Mouse (Mus musculus) mouse trophoblast stem cell (cell line): ENCODE results near the gene Abhd8.

Experiments
- in situ Hi-C, 2 experiments: fragments of 300-500 bp; cut with MseI, MboI; formaldehyde crosslinking; loops; 2 replicates in 1 of 2; 3 replicates in 1 of 2; pipeline ENCODE4 v1.15.1; 2025

Abhd8 gene

DNA sequence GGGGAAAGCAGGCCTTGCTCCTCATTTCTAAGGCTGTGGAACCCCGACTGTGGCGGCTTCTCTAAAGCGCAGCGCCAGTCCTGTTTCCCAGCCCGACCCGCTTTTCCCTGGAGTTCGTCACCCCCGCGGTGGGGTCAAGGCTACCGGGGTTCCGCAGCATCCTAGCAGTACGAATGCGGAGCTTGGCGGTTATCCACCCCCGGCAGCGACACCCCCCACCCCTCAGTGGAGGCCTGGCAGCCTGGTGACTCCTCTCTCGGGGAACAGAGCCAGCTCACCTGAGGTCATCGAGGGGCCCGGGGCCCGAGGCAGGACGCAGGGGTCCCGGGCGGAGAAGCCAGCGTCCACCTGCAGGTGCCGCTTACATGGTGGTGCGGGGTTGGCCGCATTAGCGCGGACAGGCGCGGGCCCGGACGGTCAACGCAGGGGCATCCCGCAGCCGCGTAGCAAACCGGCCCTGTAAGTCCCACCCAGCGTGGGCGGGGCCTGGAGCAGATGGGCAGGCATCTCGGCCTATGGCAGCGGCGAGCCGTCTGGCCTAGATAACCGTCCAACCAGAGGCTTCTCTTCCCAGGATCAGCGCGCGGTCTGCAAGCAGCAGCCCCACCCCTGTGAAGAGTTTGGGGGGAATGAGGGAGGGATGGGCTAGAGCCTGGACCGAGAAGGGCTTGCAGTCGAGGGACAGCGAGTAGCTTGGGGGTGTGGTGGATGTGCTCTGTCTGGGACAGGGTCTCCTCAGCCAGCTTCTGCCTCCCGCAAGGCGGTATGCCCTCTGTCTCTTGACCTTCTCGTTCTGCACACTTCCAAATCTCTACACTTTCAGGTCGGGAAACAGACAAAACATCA is at the start of gene Abhd8:
Gene Abhd8, minus strand, starts transcription at position 468 of the 846 bp plus-strand sequence.
- in situ Hi-C loops = no loop called here

DNA sequence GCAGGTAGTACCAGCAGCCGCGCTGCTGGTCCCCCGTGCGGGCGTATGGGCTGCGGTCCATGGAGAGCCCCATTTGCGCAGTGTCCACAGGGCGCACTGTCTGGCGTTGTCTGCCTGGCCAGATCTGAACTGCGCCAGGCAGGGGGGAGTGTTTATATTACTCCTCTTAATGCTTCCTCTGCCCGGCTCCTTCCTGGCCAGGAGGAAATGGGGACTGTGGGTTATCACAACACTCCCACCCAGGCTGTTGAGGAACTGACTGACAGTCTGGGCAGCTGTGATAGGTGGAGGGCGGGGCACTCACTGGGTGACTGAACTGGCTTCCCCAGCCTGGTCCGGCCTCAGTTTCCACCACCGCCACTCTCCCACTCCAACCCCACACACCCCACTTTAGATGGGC is 48.2 kb upstream of the Abhd8 start, which contains the start of gene Plvap:
Gene Plvap, minus strand, starts transcription at position 109 of the 400 bp plus-strand sequence.
- in situ Hi-C loops = no loop called here

DNA sequence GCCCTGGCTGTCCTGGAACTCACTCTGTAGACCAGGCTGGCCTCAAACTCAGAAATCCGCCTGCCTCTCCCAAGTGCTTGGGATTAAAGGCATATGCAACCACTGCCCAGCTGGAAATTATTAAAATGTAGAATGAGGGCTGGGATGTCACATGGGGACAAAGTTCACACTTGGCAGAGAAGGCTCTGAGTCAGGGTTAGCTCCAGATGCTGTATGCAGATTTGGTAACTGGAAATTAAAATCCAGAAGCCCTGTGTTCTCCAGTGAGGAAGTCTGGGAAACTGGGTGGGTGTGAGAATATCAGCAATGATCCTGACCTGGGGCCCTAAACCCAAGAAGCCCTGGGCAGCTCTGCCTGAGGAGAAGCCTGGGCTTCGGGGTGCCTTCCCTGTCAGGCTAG is 45.9 kb upstream of the Abhd8 start:
- in situ Hi-C loops = no loop called here

DNA sequence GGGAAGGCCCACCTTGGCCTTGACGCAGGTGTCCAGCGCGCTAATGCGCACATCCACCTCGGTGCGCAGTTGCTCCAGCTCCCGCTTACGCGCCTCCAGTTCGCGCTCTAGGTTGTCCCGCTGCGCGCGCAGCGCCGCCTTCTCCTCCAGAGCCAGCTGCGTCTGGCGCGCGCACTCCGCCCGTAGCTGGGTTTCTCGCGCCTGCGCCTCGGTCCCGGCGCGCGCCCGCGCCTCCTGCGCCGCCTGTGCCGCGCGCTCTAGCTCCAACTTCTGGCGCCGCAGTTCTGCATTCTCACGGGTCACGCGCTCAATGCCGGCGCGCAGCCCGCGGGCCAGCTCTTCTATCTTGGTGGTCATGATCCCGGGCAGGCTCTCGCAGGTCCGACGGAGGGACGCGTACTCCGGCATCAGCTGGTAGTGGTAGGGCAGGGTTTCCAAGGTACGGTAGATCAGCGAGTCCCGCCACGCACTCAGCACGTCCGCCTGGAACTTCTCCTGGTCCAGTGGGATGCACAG is 44.2 kb upstream of the Abhd8 start:
- in situ Hi-C loops = no loop called here

DNA sequence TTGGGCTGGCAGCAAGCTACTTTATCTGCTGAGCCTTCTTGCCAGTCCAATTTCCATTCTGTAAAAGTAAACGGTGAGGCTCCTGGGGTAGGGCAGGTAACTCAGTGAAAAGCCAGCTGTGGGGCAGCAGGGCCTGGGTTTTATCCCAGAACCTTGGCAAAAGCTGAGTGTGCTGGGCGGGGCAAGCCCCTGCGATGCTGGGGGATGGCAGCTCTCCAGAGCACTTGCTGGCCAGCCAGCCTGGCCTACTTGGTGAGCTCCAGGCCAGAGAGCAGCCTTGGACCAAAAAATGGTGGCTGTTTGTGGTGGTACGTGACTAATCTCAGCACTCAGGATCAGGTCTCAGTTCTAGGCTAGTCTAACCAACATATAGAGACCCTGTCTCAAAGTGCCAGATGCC is 42.5 kb upstream of the Abhd8 start:
- in situ Hi-C loops = no loop called here

DNA sequence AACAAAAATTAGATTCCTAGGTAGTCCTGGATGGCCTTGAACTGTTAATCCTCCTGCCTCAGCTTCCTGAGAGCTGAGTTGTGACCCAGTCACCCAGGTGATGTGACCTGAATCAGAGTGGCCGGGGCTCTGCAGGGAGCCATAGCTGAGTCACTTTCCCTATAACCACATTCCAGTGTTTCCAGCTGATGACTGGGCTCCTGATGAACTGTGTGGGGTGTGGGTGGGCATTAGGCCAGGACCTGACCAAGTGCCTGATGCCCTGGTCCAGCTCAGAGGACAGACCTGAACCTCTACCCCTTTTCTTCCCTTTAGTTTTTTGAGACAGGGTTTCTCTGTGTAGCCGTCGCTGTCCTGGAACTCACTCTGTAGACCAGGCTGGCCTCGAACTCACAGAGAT is 41.9 kb upstream of the Abhd8 start:
- in situ Hi-C loops = no loop called here

DNA sequence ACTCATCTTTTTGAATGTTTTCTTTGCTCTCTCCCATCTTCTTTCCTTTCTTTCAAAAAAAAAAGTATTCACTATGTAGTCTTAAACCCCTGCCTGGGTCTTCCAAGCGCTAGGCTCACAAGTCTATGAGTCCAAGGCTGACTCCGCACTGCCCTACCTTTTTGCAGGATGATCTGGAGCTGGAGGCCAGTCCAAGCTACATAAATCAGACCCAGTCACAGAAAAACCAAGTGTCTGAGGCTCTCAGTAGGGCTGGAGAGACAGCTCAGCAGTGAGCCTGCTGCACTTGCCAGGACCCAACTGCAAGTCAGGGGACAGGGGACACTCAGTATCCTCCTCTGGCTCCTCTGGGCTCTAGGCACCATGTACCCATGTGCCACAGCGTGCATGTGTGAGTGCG is 40.9 kb upstream of the Abhd8 start:
- in situ Hi-C loops = no loop called here

DNA sequence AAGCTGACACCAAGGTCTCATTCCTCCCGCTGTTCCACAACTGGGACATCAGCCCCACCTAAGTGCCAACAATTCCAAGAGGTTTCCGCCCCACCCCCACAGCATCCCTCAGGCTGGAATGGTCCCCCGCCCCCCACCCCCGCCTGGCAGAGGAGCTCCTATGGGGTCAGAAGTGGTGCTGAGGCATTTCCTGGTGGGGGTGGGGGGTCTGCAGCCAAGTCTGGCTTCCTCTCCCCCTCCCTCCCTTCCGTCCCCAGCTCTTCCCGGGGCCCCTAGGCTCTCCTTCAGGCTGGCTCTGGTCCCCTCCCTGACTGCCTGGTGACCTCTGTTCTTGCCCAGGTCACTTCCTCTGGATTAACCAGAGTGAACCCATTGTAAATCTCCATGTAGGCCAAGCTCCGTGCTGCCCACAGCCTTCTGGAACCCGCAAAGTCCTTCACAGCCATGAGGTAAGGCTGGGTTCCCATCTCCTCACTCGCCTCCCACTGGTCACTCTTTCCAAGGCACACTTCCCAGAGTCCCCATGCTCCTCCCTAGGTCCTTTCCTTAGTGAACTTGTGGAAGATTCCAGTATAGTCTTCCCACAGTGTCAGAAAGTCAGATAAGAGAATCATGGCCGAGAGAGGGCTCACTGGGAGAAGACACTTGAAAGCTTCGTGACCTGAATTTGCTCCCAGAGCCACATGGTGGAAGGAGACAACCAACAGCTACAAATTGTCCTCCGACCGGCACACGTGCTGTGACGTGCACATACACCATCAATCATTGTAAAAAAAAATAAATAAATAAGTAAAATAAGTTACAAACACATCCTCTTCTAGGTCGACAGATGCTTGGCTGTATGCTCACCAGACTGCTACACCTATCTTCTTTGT is 35.6 kb upstream of the Abhd8 start:
- in situ Hi-C loops = no loop called here

DNA sequence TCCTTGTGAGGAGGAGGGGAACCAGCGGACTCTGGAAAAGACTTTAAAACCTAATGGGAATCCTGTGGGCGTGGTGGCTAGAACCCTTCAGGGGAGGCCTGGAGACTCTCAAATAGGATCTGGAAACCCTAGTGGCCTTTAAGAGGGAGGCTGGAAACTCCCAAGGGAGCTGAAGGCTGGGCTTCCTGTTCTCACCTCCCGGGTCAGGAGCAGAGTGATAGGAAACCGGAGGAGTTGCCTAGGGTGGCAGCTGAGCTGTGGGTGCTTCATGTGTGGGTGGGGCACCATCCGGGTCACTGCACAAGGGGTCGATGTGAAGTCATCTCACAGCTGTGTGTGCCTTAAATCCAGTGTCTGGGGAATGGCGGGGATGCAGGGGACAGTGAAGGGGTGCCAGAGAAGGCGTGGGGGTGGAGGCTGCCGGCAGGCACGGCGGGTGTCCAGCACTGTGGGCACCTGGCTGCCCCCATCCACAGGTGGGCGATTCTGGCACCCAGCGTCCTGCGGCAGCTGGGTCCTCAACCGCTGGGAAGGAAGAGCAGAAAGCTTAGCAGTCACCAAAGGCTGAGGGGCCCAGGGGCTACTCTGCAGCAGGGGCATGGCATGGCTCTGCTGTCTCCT is 34.5 kb upstream of the Abhd8 start:
- in situ Hi-C loops = no loop called here

DNA sequence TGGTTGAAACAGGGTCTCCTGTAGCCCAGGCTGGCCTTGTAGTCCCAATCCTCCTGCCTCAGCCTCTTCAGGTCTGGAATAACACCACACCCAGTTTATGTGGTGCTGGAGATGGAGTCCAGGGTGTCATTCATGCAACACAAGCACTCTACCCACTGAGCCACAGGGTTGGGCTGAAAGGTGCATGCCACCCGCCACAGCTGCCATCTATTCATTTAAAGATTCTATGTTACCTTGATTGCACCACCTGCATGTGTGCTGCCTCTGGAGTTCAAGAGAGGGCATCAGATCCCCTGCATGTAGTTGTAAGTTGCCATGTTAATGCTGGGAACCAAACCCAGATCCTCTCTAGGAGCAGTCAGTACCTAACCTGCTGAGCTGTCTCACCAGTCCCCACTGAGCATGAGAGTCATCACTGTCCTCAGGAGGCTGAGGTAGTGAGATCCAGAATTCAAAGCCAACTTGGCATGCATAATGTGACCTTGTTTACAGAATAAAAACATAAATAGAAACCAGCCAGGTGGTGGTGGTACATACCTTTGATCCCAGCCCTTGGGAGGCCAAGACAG is 33.7 kb upstream of the Abhd8 start:
- in situ Hi-C loops = no loop called here

DNA sequence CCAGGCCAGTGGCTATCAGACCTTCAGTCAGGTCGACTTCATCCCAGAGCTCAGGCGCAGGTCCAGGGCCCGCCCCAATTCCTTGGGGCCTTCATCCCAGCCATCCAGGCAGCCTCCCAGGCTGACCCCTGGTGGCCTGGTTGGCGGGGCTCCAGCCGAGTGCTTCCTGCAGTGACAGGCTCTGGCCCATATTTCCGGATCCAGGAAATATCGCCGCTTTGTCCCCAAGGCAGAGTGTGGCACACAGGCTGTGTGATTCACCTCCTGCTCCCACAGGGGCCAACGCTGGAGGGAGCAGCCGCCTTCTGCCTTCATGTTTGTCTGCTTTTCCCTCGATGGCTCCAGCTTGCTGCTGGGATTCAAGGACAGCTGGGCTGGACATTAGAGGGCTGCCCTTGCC is 33.0 kb upstream of the Abhd8 start:
- in situ Hi-C loops = no loop called here

DNA sequence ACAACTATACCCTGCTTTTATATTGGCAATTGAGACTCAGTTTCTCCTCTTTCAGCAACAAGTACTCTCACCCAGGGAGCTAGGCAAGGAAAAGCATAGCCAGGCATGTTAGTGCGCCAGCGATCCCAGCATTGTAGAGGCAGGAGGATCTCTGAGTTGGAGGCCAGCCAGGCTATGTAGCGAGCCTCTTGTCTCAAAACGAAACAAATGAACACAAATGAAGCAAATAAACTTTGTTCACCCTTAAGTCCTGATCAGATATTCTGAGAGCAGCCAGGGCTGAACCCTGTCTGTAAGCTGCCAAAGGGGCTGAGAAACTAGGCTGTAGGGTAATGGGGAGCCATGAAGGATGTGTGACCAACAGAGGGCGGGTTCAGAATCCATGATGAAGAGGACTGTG is 32.4 kb upstream of the Abhd8 start:
- in situ Hi-C loops = no loop called here

DNA sequence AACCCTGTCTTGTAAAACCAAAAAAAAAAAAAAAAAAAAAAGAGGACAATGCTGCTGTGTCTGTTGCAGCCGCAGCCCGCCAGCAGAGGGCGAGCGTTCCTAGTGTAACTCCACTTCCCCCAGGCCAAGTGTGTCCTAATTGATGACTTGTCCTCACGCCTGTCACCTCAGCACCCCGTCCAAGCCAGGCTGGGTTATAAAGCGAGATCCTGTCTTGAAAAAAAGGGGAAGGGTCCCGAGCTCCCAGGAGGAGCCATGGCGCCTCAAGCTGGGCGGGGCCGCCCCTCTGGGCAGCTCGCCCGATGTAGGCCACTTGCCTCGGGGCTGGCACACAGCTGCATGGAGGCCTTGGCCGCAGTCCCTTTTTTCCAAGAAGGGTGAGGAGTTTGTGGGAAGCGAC is 31.6 kb upstream of the Abhd8 start:
- in situ Hi-C loops = no loop called here

DNA sequence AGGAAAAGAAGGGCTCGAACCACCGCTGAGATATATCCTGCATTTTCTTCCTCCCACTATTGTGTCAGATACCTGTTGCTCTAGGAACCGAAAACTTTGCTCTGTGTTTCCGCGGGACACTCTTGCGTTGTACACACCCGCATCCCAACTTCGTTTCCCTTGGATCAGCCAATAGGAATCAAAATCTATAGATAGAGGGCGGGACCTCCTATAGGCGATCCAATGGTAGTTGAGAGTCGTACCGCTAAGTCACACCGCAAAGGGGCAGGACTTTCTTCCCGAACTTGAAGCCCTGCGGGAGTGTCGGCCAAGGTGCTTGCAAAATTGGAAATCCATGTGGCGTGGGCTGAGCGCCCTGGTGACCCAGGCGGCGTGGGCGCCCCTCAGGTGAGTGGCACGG is 25.0 kb upstream of the Abhd8 start:
- in situ Hi-C loops = no loop called here

DNA sequence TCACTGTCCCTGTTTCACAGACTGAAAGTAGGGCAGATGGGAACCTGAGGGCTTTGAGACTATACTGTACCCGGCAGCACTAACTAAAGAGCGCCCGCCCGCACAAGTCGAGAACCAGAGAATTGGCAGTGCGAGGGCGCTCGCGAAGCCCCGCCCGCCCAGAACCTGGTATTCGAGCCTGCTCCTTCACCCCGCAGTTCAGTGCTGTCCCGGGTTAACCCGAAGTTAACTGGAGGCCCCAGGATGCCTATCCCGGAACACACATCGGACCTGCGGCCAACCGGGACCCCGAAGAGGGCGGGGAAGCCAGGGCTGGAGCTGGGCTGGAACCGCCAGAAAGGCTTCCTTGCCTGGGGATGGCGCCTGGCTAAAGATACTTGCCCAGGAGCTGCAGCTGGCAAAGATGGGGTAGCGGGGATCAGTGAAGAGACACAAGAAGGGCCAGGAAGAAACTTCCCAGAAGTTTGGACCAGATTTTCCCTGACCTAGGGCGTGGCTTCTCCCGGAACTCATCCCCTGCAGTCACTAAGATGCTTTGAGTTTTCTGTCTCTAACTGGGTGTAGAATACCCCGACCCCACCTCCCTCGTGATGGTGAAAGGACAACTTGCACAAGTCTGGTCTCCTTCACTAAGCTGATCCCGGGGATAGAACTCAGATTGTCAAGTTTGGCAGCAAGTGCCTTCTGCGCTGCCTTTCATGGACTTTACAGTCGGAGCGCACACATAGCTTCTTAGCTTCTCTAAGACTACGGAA is 24.4 kb upstream of the Abhd8 start, which contains the start of gene Gtpbp3:
Gene Gtpbp3, plus strand, starts transcription at position 413 of the 755 bp plus-strand sequence.
- in situ Hi-C loops = no loop called here

DNA sequence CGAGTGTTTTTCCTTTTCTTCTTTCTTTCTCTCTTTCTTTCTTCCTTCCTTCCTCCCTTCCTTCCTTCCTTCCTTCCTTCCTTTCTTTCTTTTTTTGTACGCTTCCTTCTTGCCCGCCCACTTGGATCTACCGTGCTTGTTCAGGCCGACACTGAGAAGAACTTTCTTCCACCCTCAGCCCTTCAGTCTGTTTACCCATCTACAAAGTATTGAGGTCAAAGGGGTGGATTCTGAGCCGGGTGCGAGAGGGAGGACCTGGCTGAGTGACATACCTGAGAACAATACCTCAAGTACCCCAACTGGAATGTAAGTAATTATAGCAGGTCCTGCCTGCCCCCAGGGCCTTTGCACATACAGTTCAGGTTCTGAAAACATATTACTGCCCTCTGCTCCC is 22.7 kb upstream of the Abhd8 start:
- in situ Hi-C loops = no loop called here

DNA sequence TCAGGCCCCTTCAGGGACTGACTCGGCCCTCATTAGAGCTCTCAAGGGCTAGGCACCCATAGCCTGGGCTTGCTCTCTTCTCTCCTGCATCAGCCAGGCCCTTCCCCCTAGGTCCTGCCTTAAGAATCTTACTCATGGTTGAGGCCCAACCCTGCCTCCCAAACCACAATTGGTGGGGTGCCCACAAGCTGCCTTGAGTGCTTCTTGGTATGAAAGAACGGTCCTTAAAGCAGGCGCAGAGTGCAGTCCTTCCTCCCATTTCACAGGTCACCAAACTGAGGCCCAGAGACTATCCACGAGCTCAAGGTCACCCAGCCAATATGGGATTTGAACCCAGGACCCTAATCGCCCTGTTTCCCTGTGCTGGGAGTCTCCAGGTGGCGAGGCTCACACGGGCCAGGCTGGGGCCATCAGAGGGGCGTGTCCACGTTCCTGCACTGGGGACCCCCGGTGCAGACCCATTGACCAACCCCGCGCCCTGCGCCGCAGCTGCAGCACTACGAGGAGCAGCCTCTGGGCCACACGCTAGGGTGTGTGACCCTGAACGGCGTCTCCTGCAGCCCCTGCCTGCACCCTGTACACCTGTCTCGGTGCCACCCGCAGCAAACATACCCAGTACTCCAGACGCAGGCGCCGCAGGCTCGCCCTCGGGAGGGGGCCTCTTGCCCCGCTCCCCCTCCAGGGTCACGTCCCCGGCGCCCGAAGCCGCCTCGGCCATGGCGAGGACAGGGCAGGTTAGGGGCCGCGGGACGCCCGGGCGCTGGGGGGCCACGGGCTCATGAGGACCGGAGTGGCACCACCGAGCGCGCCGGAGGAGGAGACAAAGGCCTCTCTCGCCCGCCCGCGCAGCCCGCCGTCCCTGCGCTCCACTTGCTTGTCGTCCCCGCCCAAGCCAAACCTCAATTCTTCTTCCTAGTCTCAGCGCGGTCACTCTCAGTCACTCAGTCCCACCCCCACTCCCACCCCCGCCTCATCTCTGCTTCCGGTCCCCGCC is 22.0 kb upstream of the Abhd8 start, which contains the start of gene Ano8:
Gene Ano8, minus strand, starts transcription at position 822 of the 994 bp plus-strand sequence.
- in situ Hi-C loops = no loop called here

DNA sequence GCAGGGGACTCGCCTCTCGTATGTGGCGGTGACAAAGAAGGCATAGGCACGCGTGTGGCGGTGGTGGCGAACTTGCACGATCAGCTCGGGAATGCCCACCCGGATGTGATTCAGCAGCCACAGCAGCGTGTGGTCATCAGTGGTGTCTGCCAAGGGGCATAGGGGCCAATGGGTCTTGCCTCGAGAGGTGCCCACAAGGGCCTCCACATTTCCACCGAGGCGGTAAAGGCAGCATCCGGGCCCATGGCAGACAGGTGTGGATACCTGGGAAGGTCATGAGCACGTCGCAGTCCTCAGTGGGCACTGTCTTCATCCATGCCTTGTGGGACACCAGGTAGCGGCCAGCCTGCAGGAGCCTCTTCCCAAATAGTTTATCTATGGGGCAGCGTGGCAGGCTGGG is 21.3 kb upstream of the Abhd8 start:
- in situ Hi-C loops = no loop called here

DNA sequence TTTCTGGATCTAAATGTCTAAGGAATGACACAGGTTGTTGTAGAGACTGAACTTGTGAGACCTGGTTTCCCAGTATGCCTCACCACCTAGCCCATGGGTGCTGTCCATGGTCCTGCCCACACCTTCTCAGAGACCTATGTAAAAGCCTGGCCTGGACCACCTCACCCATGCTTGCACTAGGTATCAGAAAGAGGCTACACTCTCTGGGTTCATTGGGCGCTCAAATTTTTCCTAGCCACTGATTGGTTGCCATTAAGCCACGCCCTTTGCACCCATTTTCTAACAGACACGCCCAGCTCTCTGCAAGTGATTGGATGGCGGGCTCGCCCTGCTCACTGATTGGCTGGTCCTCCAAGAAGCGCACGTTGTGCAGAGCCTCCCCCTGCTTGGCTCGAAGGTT is 20.5 kb upstream of the Abhd8 start:
- in situ Hi-C loops = no loop called here

DNA sequence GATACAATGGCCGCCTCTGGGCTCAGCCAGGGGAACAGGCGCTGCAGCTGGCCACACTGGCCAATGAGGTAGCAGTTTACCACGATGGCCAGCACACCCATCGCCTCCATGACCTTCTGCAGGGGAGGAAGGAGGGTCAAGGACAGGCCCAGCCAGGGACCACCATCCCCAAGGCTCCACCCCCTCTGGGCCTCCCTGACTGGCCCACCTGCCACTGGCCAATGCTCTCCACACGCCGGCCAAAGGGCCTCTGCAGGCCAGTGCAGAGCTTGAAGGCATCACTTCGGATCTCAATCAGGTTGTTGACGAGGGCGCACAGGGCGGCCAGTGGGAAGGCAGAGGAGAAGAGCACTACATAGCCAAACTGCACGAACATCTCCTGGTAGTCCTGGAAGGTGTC is 15.5 kb upstream of the Abhd8 start:
- in situ Hi-C loops = no loop called here
